Mouse (Mus musculus) adrenal gland, adult 10 weeks (tissue): ENCODE data around the gene Ric1. TPM values are rescaled to one million over a fixed set of nuclear protein-coding genes. Genes with fewer than 3 reads are reported as not detected.

ENCODE experiments used
- polyA plus RNA-seq: library from polyadenylated mRNA; stranded (reverse); fragments of 350-450 nt; fragmentation: Illumina TruSeq; extraction: RNeasy Lipid Tissue Mini Kit (QIAGEN cat#74804); gene quantifications from one replicate; pipeline ENCODE4 v1.2.3, GENCODE M21; 2014; ENCODE audit warnings: low read depth, low replicate concordance

The Ric1 gene
- polyA plus RNA-seq, result 45.5 TPM

GRCm38 (mm10) chr19:29521637-29522435 is at the start of gene Ric1:
TSS of gene Ric1 (plus strand) at chr19:29522282.

DNA sequence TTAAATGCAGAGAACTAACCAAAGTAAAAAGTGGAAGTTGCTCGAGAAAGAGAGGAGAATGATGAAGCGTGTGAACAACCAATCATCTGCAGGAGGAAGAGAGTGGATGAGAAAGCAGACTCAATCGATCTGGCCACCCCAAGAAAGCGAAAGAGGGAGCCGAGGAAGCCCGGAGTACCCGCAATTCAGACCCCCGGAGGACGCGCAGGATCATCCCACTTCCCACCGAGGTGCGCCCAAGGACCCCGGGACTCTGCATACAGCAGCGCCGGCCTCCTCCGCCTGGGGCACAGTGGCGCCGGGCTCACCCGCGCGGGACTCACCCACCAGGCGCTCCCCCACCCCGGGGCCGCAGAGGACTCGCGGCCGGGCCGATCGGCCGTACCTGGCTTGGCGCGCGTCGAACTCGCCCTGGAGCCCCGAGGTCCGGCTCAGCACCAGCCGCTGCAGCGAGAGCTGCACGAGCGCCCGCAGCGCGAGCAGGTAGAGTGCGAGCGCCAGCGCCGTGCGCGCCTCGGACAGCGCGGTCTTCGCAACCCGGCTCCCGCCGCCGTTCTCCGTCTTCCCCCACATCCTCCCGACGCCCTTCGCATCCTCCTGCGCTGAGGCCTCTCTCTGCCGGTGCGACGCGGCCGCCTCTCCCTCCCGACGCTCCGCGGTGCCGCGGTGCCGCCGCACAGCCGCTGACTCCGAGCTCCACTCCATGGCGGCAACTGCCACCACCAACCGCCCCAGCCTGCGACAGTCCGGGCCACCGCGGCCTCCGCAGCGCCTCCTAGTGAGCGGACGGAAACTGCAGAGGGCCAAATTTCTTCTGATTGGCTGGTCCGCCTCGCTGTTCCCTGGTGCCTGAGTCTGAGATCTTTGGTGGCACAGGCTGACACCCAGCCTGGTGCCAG is 125.8 kb downstream of the Ric1 start, which contains the start of gene Ermp1:
Gene Ermp1, minus strand, starts transcription at position 765 of the 899 bp plus-strand sequence.

Other genes with a start within 250 kb of the Ric1 start
- 1.3 TPM for gene Insl6, start 196.9 kb upstream of the Ric1 start, polyA plus RNA-seq
- not detected for gene Rln1, start 187.6 kb upstream of the Ric1 start, polyA plus RNA-seq
- 55.4 TPM for gene Plgrkt, start 154.9 kb upstream of the Ric1 start, polyA plus RNA-seq
- gene Cd274, start 154.8 kb upstream of the Ric1 start, polyA plus RNA-seq, result 16.7 TPM
- not detected for gene Pdcd1lg2, start 111.4 kb upstream of the Ric1 start, polyA plus RNA-seq
- 195 TPM for gene Ermp1, start 126.1 kb downstream of the Ric1 start, polyA plus RNA-seq
- not detected for gene Mlana, start 175.5 kb downstream of the Ric1 start, polyA plus RNA-seq